Mouse (Mus musculus): ENCODE data around the gene Tcf21.

- TF ChIP-seq CTCF (IDR thresholded peaks at IDR 0.05; ENCODE audit: extremely low read depth, insufficient read depth, insufficient read length, insufficient replicate concordance) (no peak), POLR2A (IDR thresholded peaks at IDR 0.05; ENCODE audit: low read depth, low read length) (no peak)
Observed at GRCm38 (mm10) chr10:22776007-22776698, 43.8 kb downstream of the Tcf21 start.

All from spleen, adult 2 months (tissue).